27 mouse cellular contexts compared by ENCODE assay signal in genomic region chr15:15220296-15220695, GRCm38 (mm10).
DNase-seq lines count a peak whose midpoint lies in the region; ATAC-seq and TF ChIP-seq lines count a peak whose summit lies in the region.
"Had no signal": no experiment of that assay in that cellular context is flagged by ENCODE, and none has a peak within 500 bp of the region (broad histone marks: within the 10 kb centered on the region; RNA-seq: fewer than 3 reads in every experiment).

No protein-coding gene starts in this region.

- H3K9ac ChIP-seq in embryonic facial prominence, embryonic 14.5 days (ENCODE audit: low read depth, low read length): no peak overlapping the region
- no peak overlapping the region for H3K9ac ChIP-seq in kidney, postnatal 0 days (ENCODE audit: low read depth, low read length)
- H3K9ac ChIP-seq: heart, embryonic 15.5 days; kidney, embryonic 15.5 days; limb, embryonic 12.5 days; liver, embryonic 12.5 days; midbrain, embryonic 13.5 days; stomach, embryonic 15.5 days had no signal

- no peaks in the 10 kb centered on the region for H3K36me3 ChIP-seq in embryonic facial prominence, embryonic 14.5 days (ENCODE audit: control insufficient read depth, insufficient read depth, low read length)
- H3K36me3 ChIP-seq in embryonic facial prominence, embryonic 10.5 days (replicated peaks): no peaks in the 10 kb centered on the region
- no peaks in the 10 kb centered on the region for H3K36me3 ChIP-seq in kidney, postnatal 0 days (ENCODE audit: insufficient read depth, low read length)
- H3K36me3 ChIP-seq: heart, embryonic 15.5 days; kidney, embryonic 15.5 days; limb, embryonic 12.5 days; liver, embryonic 12.5 days; midbrain, embryonic 13.5 days; stomach, embryonic 15.5 days had no signal

- peak; percentile 6 for DNase-seq in embryonic facial prominence, embryonic 14.5 days (ENCODE audit: low spot score)
- no peak for DNase-seq in embryonic facial prominence, embryonic 10.5 days (ENCODE audit: low spot score)
- no peak for DNase-seq in kidney, postnatal 0 days (ENCODE audit: low spot score)
- no peak for DNase-seq in kidney, postnatal 25 days
- DNase-seq in A20 (ENCODE audit: low read depth, low spot score): peak; percentile 23
- peak; percentile 41 for DNase-seq in brain, embryonic 14.5 days (ENCODE audit: low read depth)
- DNase-seq in lung, postnatal 25 days (ENCODE audit: low spot score): no peak
- DNase-seq in gastrocnemius, postnatal 36 days: no peak
- DNase-seq: adrenal gland, postnatal 25 days; B cell, adult 2 months; cerebellum, adult 11 months; cerebellum, postnatal 25 days; gastrocnemius, adult 2 months; heart, postnatal 36 days; kidney, adult 11 months; lung, adult 18-20 months; lung, postnatal 10 days; thymus, adult 18-20 months had no signal

- no peak overlapping the region for H3K4me2 ChIP-seq in embryonic facial prominence, embryonic 14.5 days (ENCODE audit: low read depth, low read length)
- no peak overlapping the region for H3K4me2 ChIP-seq in kidney, postnatal 0 days (ENCODE audit: low read length)
- H3K4me2 ChIP-seq: heart, embryonic 15.5 days; kidney, embryonic 15.5 days; limb, embryonic 12.5 days; liver, embryonic 12.5 days; midbrain, embryonic 13.5 days; stomach, embryonic 15.5 days had no signal

- no peaks in the 10 kb centered on the region for H3K9me3 ChIP-seq in embryonic facial prominence, embryonic 14.5 days (ENCODE audit: control insufficient read depth, low read length)
- no peaks in the 10 kb centered on the region for H3K9me3 ChIP-seq in embryonic facial prominence, embryonic 10.5 days
- H3K9me3 ChIP-seq in kidney, postnatal 0 days (replicated peaks; ENCODE audit: low read length): no peaks in the 10 kb centered on the region
- H3K9me3 ChIP-seq: heart, embryonic 15.5 days; kidney, embryonic 15.5 days; limb, embryonic 12.5 days; liver, embryonic 12.5 days; megakaryocyte, embryonic 14.5 days; midbrain, embryonic 13.5 days; stomach, embryonic 15.5 days had no signal

- TF ChIP-seq POLR2A in brain, embryonic 14.5 days (IDR thresholded peaks at IDR 0.05; ENCODE audit: borderline replicate concordance, extremely low read depth, insufficient read depth, insufficient read length, poor library complexity, severe bottlenecking): no peak

- 0 out of 2 replicates have a peak, but pooled peaks have one; percentile 18 for TF ChIP-seq CTCF in kidney, postnatal 0 days (IDR thresholded peaks at IDR 0.05; ENCODE audit: low read depth)
- peak; percentile 26; the same call in 1 of the 2 replicates for TF ChIP-seq CTCF in brain, embryonic 14.5 days (IDR thresholded peaks at IDR 0.05; ENCODE audit: borderline replicate concordance, extremely low read depth, insufficient read depth, insufficient read length)

- intact Hi-C loops in gastrocnemius, postnatal 36 days (cut with DNase I): no loop called here

- 51% methylated on average over 2 of the region's 2 CpGs for WGBS in embryonic facial prominence, embryonic 14.5 days
- WGBS in embryonic facial prominence, embryonic 10.5 days: 53% methylated on average over 2 of the region's 2 CpGs
- WGBS in kidney, postnatal 0 days: 45% methylated on average over 2 of the region's 2 CpGs

- no peaks in the 10 kb centered on the region for H3K4me1 ChIP-seq in embryonic facial prominence, embryonic 14.5 days (ENCODE audit: control insufficient read depth, insufficient read depth, low read length)
- H3K4me1 ChIP-seq in embryonic facial prominence, embryonic 10.5 days: no peaks in the 10 kb centered on the region
- H3K4me1 ChIP-seq in kidney, postnatal 0 days (replicated peaks; ENCODE audit: insufficient read depth, low read length): no peaks in the 10 kb centered on the region
- H3K4me1 ChIP-seq: heart, embryonic 15.5 days; kidney, embryonic 15.5 days; limb, embryonic 12.5 days; liver, embryonic 12.5 days; megakaryocyte, embryonic 14.5 days; midbrain, embryonic 13.5 days; stomach, embryonic 15.5 days had no signal

- H3K27me3 ChIP-seq in embryonic facial prominence, embryonic 14.5 days (replicated peaks; ENCODE audit: control insufficient read depth, insufficient read depth, low read length): no peaks in the 10 kb centered on the region
- no peaks in the 10 kb centered on the region for H3K27me3 ChIP-seq in embryonic facial prominence, embryonic 10.5 days (replicated peaks; ENCODE audit: low read depth, poor library complexity, severe bottlenecking)
- no peaks in the 10 kb centered on the region for H3K27me3 ChIP-seq in kidney, postnatal 0 days (ENCODE audit: insufficient read depth, low read length)
- H3K27me3 ChIP-seq: CH12.LX; heart, embryonic 15.5 days; kidney, embryonic 15.5 days; limb, embryonic 12.5 days; liver, embryonic 12.5 days; megakaryocyte, embryonic 14.5 days; midbrain, embryonic 13.5 days; stomach, embryonic 15.5 days had no signal

- H3K27ac ChIP-seq in embryonic facial prominence, embryonic 14.5 days (replicated peaks; ENCODE audit: low read depth, low read length): no peak overlapping the region
- no peak overlapping the region for H3K27ac ChIP-seq in embryonic facial prominence, embryonic 10.5 days (replicated peaks)
- no peak overlapping the region for H3K27ac ChIP-seq in kidney, postnatal 0 days
- H3K27ac ChIP-seq: gastrocnemius, adult 2 months; heart, embryonic 15.5 days; kidney, embryonic 15.5 days; limb, embryonic 12.5 days; liver, embryonic 12.5 days; midbrain, embryonic 13.5 days; stomach, embryonic 15.5 days had no signal

- no peak for ATAC-seq in embryonic facial prominence, embryonic 14.5 days (ENCODE audit: low read depth)
- no peak for ATAC-seq in kidney, postnatal 0 days (replicated peaks; ENCODE audit: low FRiP score, low read depth)
- ATAC-seq: hindbrain, embryonic 16.5 days; liver, embryonic 12.5 days; midbrain, embryonic 13.5 days had no signal

- H3K4me3 ChIP-seq in embryonic facial prominence, embryonic 14.5 days (ENCODE audit: low read depth, low read length): no peak overlapping the region
- no peak overlapping the region for H3K4me3 ChIP-seq in embryonic facial prominence, embryonic 10.5 days
- H3K4me3 ChIP-seq in kidney, postnatal 0 days (replicated peaks; ENCODE audit: low read depth, low read length): no peak overlapping the region
- H3K4me3 ChIP-seq: gastrocnemius, adult 2 months; heart, embryonic 15.5 days; kidney, embryonic 15.5 days; limb, embryonic 12.5 days; liver, embryonic 12.5 days; megakaryocyte, embryonic 14.5 days; midbrain, embryonic 13.5 days; stomach, embryonic 15.5 days had no signal

Comparison
In these comparisons a context has a peak if more than half of its experiments do, and no peak if none do; other contexts are left out.
1. DNase-seq: peak in embryonic facial prominence, embryonic 14.5 days (single experiment), A20 (single experiment) and brain, embryonic 14.5 days (single experiment); none in embryonic facial prominence, embryonic 10.5 days (single experiment), kidney, postnatal 0 days (single experiment), kidney, postnatal 25 days (0 of 2), lung, postnatal 25 days (single experiment) and gastrocnemius, postnatal 36 days (0 of 2).